Mouse (Mus musculus) left cerebral cortex, postnatal 36 days (tissue): Measurements from ENCODE around the gene 2310011J03Rik. TPM values are rescaled to one million over a fixed set of nuclear protein-coding genes. Genes with fewer than 3 reads are reported as not detected.

Experiments
- DNase-seq, 2 experiments: peaks; one replicate each; pipeline ENCODE4 v3.0.0; 2021 to 2022; ENCODE audit warnings: low spot score in 2 of 2, mixed read lengths in 1 of 2
- intact Hi-C: fragments of 180-260 bp; cut with DNase I; formaldehyde crosslinking; loops from one replicate; pipeline ENCODE4 v1.15.1; 2025
- total RNA-seq, 2 experiments: library from RNA; stranded (reverse); gene quantifications; 2 replicates each; pipeline ENCODE4 v1.2.3; 2021

The 2310011J03Rik gene
- total RNA-seq, 2 experiments from 2014 or later: 26.6 to 30.1 TPM

GRCm38 (mm10) chr10:80297526-80298133 lies 22.7 kb downstream of the 2310011J03Rik start:
- no peak for DNase-seq
- intact Hi-C loops: no loop called here

GRCm38 (mm10) chr10:80296824-80297223 lies 23.5 kb downstream of the 2310011J03Rik start:
- intact Hi-C loops: no loop called here
- DNase-seq: peak in 1 of 2 experiments; percentile 14

DNA sequence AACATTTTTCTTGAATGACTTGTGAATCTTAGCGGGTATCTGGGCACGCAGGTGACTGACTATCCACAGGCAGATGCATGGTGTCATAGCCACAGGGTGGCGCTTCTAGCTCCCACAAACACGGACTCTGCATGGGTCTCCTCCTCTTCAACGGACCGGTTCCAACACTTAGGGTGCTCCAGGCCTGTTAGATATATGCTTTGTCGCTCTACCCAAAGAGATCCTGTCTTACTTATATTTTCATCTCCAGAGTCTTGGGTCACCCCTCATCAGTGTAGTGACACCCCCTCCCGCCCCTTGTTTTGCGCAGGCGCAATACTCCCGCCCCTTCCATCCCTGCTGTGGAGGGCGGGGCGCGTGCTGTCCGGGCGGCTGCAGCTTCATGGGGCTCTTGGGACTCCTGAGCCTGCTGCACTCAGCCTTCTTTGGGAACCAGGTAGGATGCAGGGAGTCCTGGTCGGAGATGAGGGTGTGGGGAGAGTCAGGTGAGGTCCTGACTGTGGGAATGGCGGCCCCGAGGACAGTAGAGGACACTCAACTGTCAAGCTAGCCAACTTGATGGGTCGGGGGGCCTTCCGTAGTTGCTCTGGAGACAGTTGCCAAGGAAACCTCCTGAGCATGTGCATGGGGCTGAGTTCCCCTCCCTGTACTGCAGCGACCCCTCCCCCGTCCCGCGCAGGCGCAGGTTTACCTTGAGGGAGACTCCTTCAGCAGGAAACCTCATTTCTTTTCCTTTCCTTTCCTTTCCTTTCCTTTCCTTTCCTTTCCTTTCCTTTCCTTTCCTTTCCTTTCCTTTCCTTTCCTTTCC lies 24.5 kb downstream of the 2310011J03Rik start, which contains the start of gene Apc2:
TSS of gene Apc2 (plus strand) at position 360 of the 808 bp plus-strand sequence.
- DNase-seq: peak; percentile 81
- intact Hi-C loops: no loop called here

GRCm38 (mm10) chr10:80294788-80295303 lies 25.5 kb downstream of the 2310011J03Rik start:
- intact Hi-C loops: no loop called here
- no peak for DNase-seq

- no peak for DNase-seq
- intact Hi-C loops: no loop called here
Observed at GRCm38 (mm10) chr10:80294311-80294710, 26.0 kb downstream of the 2310011J03Rik start.

DNA sequence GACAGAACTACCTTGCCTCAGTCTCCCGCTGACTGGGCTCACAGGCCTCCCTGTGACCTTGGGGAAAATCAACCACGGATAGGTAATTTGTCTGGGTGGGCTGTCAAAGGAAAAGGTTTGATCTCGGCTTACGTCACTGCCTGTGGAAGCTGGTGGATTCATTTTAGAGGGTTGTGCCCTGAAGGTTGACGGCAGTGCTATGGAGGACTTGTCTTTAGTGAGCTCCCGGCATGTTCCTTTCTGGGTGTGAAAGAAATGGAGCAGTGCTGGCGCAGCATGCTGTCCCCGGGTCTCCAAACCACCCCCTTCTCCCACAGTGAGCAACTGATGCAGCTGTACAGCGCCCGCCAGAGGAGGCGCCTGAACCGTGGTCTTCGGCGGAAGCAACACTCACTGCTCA lies 27.0 kb downstream of the 2310011J03Rik start:
- intact Hi-C loops: no loop called here
- DNase-seq: no peak

DNA sequence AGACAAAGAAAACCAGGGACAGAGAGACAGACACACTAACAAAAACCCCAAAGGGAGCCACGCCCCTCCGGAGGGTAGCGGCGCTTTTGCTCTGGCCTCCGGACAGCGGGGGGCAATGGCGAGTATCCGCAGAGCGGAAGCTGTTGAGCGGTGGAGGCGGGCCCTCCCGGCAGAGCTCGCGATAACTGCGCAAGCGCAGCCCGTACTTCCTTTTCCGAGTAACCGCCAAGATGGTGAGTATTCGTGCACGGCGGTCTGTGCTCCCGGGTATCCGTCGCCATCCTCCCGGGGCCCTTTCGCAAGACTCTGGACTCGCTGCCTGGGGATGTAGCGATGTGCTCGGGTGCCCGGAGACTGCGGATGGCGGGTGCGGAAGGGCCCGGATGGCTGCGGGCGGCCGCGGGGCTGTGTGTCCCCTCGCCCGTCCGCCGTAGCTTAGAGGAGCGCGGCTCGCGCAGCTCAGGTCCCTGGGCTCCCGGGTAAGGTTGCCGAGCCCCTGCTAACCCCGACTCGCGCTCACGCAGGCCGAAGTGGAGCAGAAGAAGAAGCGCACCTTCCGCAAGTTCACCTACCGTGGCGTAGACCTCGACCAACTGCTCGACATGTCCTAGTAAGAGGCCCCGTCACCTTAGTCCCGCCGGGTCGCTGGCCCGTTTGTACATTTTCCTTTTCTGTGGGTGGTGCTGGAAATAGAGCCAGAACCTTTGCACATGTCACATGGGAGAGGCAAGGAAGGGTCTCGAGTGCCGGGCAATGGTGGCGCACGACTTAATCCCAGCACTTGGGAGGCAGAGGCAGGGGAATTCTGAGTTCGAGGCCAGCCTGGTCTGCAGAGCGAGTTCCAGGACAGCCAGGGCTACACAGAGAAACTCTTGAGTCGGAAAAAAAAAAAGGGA lies 27.8 kb downstream of the 2310011J03Rik start, which contains the start of gene Rps15:
TSS of gene Rps15 (plus strand) at position 203 of the 896 bp plus-strand sequence.
- DNase-seq: peak; percentile 92
- intact Hi-C loops: no loop called here

- intact Hi-C loops: no loop called here
- DNase-seq: no peak
Observed at GRCm38 (mm10) chr10:80288657-80289056, 31.7 kb downstream of the 2310011J03Rik start.

GRCm38 (mm10) chr10:80288097-80288496 lies 32.2 kb downstream of the 2310011J03Rik start:
- intact Hi-C loops: no loop called here

DNA sequence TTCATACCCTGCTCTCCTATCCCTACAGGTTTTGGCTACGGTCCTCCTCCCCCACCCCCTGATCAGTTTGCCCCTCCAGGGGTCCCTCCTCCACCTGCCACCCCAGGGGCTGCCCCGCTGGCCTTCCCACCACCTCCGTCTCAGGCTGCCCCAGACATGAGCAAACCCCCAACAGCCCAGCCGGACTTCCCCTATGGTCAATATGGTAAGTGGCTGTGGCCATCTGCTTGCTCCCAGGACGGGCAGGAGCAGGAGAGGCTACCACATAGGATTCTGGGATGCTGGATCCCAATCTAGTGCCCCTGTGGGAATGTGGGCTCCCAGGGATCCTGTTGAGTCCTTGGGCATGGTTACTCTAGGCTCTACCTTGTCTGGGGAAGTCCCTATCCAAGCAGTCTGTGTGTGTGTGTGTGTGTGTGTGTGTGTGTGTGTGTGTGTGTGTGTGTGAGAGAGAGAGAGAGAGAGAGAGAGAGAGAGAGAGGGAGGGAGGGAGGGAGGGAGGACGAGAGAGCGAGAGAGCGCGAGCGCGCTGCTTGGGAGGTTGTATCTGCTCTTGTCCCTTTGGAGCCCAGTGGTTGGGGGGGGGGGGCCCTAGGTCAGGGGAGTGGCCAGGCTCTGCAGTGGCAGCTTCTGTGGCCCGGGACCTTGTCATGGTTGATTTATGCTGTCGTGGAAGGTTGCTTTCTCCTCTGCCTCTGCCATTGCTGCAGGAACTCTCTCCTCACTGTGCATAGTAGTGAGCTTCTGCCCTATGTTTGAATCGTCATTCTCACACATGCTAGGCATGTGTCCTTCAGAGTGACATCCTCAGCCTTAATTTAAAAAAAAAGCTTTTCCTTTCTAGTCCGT lies 34.9 kb downstream of the 2310011J03Rik start:
- intact Hi-C loops: no loop called here

More at GRCm38 (mm10) chr10:80288097-80288496, 32.2 kb downstream of the 2310011J03Rik start:
- DNase-seq: no peak

DNA sequence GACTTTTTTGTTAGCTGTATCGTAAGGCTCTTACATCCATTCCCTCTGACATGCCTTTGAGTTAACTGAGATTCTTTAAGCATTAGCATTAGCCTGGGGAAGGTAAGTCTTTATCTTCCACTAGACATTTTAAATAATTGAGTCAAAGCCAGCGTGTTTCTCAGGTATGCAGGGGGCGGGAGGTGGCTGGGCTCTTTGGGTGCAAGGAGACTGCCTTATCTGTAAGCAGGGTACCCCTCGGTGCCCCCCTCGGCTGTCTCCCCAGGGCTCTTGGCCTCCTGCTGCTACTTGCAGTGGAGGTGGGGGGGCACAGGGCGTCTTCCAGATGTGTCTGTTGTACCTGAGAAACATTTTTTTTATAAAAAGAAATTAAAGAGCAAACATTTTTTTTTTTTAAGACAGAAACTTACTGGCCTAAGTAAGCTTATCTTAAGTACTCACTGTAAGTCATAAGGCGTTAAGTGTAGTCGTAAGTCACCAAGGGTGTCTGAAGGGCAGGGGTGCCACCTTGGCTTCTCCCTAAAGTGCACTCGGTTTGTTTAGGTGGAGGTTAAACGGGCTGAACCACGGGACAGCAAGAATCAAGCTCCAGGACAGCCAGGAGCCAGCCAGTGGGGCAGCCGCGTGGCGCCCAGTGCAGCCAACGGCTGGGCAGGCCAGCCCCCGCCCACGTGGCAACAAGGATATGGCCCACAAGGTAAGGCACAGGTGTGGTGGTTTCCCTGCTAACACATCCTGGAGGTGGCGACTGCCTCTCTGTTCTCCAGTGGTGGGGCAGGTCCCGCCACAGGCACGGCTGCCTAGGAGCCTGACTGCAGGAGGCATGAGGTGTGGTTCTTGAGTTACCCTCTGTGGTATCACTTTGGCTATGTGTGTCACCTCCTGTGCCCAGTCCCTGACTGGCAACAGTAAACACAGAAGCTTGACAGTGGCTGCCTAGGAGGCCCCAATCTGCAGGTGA lies 37.6 kb downstream of the 2310011J03Rik start:
- DNase-seq: no peak
- intact Hi-C loops: no loop called here

More for the DNA sequence above, 34.9 kb downstream of the 2310011J03Rik start:
- no peak for DNase-seq

- intact Hi-C loops: no loop called here
Observed at GRCm38 (mm10) chr10:80281921-80282371, 38.4 kb downstream of the 2310011J03Rik start.

GRCm38 (mm10) chr10:80281304-80281703 lies 39.0 kb downstream of the 2310011J03Rik start:
- intact Hi-C loops: no loop called here
- DNase-seq: no peak

More at GRCm38 (mm10) chr10:80281921-80282371, 38.4 kb downstream of the 2310011J03Rik start:
- no peak for DNase-seq

DNA sequence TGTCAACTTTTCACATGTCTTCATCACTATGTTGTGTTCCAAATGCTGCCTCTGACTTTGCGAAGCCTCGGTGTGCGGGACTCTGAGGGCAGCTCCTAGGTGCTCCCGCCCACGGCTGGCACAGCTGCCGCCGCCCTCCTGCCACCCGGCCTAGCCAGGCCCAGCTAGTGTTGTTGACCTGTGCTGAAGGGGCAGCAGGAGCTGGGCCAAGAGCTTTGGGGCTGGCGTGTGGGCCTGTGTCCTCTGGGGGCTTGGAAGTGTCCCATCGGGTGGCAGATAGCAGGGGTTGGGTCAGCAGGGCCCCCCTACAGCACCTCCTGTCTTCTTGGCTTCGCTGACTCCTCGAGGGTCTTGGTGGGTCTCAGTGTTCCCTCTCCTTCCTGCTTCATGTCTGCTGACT lies 41.1 kb downstream of the 2310011J03Rik start:
- intact Hi-C loops: no loop called here
- no peak for DNase-seq

DNA sequence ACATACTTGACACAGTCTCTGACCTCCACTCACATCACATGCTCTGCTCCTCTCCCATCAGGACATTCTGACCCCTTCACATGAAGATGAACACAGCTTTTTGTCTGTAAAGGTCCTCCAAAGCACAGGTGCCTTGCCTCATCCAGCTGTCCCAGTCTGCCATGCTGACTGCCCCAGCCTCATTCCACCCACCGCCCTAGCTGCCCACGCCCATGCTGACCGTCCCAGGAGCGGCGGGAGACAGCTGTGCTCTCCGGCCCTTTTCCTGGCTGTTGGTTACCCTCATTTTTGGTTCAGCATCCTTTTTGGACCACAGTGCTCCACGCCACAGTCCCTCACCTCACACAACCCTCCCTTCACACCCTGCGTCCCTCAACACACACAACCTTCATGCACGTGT lies 41.9 kb downstream of the 2310011J03Rik start:
- DNase-seq: no peak
- intact Hi-C loops: no loop called here

DNA sequence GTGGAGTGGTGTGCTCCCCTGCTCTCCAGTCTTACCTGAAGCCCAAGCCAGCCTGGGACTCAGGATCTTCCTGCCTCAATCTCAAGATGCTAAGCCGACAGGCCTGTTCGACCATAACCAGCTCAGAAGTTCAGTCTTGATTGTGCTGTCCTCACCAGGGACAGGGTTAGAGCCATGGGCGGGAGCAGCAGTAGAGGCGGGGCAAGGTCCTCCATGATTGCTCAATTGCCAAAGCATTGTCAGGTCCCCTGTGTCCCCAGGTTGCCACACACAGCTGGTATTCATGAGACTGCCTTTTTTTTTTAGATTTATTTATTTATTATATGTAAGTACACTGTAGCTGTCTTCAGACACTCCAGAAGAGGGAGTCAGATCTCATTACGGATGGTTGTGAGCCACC lies 44.1 kb downstream of the 2310011J03Rik start:
- intact Hi-C loops: no loop called here
- DNase-seq: no peak

DNA sequence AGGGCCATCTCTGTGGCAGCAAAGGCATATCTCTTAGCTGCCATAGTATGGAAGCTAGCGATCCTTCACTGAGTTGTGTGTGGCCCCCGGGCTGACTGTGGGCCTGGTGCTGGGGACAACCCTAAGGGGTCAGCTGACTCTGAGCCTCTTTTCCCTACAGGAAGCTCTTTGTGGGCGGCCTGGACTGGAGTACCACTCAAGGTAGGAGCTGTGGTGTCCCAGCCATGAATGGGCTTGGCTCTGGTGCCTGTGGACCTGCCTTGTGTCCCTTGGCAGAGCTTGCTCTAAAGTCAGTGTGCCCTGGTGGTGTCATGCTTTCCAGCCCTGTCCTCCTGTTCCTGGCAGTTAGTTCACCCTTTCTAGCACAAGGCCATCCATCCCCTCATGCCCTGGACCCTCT lies 46.5 kb downstream of the 2310011J03Rik start:
- no peak for DNase-seq
- intact Hi-C loops: no loop called here
